Mouse (Mus musculus): ENCODE data around the gene Dscaml1.

The Dscaml1 gene

DNA sequence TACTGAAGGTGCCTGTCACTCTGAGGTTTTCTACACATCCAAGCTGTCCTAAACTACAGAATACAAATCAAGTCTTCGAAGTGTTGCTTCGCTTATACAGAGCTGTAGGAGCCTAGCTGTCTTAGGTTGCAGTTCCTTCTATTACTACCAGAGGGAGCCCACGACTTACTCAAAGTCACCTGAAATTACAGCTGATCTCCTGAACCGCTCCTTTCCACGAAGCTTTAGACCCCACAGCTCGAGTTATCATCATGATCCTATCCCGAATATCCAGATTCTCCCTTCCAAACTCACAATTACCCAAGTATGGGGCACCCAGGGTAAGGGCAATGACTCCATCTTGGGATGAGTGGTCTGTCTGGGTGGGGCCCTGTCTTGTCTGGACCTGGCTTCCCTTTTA lies 14.6 kb upstream of the Dscaml1 start:
- no peak for DNase-seq (ENCODE audit: low spot score)

DNA sequence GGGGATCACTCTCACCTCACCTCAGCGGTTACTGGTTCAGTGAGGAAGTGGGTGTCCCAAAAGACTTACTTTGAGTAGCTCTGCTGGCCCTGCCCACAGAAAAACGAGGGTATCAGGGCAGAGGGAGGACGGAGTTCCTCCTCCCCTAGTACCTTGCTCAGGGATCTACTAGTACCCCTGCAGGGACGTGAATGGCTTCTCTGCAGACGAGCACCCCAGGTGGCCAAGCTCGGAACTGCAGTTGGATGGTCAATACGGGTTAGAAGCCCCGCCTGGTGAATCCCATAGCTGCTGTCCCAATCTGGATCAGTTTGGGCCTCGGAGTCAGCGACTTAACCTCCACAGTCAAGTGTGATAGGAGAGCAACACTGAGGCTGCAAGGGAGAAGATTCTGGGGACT lies 14.1 kb upstream of the Dscaml1 start:
- peak; percentile 51 for DNase-seq (ENCODE audit: low spot score)

DNA sequence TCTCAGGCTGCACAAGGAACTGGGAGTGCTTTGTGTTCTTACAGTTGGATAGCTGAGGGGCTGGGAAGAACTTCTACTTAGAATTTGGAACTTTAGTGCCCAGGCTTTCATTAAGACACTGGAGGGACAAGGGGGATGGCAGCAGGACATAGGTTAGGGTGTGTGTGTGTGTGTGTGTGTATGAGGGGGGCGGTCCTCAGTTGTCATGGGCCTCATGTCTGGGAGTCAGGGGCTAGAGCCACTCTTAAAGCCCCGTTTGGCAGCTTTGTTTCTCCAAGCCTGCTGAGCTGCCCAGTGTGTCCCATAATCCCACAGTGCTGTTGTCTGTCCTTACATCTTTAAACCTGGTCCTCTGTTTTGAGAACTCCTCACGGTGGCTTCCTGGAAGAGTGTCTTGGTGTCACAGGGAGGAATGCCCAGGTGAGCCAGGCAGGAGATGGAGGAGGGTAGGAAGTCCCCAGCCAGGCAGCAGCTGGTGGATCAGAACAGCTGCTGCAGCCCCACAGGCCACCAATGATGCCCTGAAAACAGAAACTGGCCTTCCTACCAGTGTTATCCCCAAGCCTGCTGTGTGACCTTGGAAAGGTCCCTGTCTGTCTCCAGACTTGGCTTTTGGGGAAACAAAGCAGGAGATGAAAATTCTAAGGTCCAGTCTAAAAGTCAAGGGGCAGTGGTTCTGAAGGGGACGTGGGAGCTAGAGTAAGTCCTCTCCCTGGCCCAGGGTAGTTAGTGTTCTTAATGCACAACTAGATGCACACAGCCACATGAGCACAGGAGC lies 13.5 kb upstream of the Dscaml1 start:
- DNase-seq (ENCODE audit: low spot score): no peak

DNA sequence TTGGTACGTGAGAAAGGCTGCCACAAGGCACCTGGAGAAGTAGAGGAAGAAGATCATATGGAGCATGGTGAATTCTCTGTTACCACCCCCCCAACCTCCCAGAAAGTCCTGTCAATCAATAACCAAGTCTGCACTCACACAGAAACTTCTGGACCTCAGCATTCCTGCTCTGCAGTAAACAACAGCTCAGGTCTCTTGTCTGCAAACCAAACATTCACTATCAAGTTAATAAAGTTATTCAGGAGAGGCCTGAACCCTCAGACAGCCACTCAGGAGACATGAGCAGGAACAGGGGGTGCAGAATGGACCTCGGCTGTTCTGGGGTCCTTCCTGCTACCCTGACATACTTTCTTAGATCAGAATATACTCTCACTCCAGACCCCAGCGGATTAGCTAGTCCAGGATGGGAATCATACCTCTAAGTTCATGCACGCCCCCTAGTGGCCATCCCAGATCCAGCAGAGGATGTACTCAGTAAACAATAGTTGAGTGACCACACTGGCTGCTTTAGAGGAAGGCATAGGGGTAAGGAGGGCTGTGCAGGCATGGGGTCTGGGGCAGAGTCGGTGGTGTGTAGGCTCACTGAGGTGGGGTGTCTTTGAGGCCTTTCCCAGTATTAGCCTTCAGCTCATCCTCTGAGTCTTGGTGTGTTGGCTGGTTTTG lies 12.8 kb upstream of the Dscaml1 start:
- DNase-seq (ENCODE audit: low spot score): no peak

DNA sequence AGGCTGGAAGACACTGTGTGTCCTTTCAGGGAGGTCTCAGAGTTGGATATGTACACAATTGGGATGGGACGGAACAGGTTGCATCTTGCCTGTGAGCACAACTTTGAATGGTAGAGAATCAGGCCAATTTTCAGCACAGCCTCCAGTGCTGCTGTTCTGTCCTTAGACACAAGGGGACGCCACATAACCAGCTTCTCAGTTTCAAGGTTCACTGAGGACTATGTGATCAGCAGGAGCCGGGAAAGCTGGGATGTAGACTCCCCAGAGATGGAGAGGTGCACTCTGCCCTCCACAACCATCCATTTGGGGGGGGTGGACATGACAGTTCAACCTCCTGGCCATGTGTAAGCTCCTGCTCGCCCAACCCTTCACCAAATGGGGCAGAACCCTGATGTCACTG lies 10.5 kb upstream of the Dscaml1 start:
- DNase-seq (ENCODE audit: low spot score): no peak

DNA sequence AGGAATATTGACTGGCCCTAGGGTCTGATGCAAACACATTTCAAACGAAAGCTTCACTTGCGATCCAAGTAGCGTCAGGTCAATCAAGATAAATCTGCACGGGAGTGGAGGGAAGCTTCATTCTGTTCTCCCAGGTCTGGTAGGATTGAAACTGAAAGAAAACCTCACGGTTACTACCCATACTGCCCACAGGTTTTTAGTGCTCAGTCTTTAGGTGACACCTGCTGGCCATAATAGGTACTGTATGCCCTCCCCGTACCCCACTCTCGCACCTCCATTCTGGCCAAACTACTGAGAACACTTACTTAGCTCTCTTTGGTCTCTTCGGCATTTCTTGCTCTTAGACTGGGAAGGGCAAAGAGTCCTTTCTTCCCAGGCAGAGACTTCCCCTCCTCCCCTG lies 9.2 kb upstream of the Dscaml1 start:
- peak; percentile 35 for DNase-seq (ENCODE audit: low spot score)

DNA sequence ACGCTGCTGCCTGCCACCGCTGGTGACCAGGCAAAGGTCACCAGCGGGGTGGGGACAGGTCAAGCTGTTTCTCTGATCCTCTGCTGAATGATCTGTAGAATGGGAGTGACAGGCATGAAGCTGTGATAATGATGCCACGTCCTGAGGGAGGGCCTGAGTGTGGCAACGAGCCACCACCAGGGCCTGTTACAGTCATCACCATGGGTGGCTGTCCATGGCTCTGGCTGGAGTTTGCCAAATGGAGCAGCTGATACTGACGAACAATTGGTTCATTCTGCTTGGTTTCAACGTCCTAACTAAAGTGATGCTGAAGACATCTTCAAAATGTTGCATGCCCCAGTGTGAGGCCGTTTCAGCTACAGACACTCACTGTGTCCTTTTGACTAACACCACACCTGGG lies 8.2 kb upstream of the Dscaml1 start:
- no peak for DNase-seq (ENCODE audit: low spot score)

DNA sequence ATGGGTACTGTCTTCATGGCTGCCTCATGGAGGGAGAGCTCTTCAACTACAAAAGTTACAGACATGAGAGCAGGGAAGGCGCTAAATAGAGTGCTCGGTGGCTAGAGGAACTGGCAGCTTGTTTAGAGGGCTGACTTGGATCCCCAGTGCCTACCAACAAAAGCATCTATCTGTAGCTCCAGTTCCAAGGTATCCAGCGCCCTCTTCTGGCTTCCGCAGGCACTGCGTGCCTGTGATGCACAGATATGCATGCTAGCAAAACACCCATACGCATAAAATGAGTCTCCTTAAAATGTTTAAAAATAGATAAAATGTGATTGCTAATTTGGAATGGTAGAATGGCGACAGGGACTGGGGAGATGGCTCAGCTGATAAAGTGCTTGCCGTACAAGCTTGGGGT lies 5.2 kb upstream of the Dscaml1 start:
- DNase-seq (ENCODE audit: low spot score): no peak

DNA sequence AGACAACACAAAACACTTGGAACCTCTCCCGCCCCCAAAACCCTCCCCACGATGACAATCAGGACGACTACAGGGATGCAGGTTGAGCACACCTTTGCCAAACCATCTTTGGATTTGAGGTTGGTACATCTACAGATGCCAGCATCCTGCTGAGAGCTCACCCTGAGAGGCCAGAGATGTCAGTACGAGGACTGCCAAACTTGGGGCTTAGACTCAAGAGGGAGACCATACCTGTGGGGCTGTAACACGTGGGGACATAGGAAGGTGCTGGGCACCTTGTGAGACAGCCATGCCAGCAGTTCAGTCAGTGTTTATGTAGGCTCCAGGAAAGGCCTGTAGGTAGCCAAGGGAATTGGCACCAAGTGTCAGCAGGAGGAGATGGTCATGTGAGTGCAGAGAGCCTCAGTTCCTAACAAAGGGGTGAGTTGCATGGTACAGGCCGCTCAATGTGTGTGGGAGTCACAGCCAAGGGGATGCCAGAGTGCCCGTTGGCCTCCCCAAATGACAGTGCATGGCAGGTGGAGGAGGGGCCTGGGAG lies 3.6 kb upstream of the Dscaml1 start:
- DNase-seq (ENCODE audit: low spot score): no peak

DNA sequence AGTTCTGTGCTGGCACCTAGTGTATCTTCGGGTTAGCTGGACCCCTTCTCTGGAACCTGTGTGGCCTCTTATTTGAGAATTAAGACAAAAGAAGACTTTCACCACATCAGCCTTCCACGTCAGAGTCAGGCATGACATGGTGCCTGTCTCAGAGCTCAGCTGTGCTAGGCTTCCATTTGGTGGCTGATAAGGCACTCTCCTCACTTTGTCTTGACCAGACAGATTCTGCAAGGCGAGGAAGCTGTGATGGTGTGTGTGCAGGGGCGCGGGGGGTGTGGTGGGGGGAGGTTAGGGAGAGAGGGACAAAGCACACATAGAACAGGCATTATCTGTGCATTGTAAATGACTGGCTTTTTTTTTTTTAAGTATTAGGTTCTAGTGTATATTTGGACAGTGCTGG lies 3.0 kb downstream of the Dscaml1 start:
- DNase-seq (ENCODE audit: low spot score): no peak

DNA sequence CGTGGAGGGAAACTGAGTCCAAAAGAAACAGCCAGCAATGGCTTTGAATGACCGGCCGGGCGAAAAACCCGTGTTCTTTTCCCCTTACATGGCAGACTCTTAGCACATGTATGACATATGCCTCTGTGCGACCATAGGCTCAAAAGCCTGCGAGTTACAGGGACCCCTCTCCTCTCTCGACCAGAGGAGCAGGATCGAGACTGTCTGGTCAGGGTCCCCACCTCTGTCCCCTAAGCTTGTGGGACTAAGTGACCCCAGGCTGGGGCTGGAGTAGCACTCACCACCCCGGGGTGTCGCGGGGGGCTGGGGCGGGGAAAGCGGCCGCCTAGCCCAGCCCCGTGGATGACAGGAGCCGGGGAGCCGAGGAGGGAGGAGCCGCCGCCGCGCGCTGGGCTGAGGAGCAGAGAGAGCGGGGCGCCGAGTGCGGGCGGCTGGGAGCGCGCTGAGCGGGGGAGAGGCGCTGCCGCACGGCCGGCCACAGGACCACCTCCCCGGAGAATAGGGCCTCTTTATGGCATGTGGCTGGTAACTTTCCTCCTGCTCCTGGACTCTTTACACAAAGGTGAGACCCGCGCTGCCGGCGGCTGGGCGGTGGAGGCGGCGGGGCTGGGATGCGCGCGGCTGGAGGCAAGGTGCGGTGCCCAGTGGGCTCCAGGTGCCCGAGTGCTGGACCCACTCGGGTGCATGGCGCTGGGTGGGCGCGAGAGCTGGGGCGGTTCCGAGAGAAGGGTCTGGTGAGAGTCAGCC lies 3.7 kb downstream of the Dscaml1 start:
- DNase-seq (ENCODE audit: low spot score): no peak

DNA sequence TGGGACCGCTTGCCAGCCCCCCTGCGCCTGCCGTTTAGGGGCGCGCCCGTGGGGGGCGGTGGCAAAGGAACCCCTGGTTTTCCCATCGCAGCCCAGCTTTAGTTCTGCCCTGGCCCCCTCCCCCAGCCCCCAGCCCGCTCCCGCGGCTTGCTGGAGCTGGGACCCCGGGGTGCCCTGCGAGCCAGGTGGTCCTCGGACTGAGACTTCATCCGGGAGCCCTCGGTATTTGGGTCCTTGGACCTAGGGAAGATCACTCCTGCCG lies 4.2 kb downstream of the Dscaml1 start:
- no peak for DNase-seq (ENCODE audit: low spot score)

DNA sequence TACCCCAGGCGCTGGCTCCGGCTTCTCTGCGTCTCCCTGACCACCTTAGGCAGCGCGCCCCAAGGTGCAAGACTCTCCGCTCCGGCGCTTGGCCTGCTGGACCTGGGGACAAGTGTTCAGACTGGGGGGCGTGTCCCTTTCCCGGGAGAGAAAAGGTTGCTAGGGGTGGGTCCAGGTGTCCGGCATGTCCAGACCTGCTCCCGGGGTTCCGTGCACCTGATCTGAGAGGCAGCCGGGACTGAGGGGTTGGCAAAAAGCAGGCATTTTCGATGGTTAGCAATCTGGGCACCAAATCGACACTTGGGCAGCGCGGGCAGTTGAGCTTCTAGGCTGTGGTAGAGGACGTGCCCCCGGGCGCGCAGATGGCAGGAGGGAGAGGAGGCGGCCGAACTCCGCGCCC lies 4.7 kb downstream of the Dscaml1 start:
- no peak for DNase-seq (ENCODE audit: low spot score)

DNA sequence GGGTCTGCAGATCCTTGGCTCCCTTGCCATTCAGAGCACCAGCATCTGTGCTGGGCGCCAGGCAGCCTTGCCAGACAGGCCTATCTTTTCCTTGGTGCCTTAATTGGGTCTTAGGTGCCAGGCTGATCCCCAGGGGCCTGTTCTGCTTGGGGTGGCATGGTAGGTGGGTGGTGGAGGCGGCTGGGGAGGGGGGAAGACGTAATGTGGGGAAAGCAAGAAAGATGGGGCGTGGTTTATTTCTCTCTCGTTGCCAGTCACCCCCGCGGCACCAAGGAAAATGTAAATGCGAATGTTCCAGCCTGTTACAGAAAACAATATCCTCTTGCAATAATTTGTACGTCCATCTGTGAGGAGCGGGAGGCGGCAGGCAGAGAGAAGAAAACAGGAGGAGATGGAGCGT lies 6.2 kb downstream of the Dscaml1 start:
- DNase-seq (ENCODE audit: low spot score): no peak

DNA sequence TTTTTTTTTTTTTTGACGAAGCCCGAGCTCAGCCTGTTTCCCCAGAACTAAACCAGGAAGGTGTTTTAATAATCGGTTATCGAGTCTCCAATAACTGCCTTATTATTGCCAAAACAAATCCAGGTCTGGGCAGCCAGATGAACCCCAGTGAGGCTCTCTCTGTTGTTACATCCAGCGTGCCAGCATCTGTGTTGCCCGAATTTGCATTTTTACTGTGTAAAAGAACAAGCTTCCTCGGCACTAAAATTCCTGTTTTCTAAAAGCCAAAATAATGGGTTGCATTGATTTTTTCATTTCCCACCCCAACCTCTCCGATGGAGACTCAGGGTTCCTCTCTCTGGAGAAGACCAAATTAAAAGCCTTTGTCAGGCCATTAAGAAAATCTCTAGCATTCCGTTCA lies 6.7 kb downstream of the Dscaml1 start:
- no peak for DNase-seq (ENCODE audit: low spot score)

DNA sequence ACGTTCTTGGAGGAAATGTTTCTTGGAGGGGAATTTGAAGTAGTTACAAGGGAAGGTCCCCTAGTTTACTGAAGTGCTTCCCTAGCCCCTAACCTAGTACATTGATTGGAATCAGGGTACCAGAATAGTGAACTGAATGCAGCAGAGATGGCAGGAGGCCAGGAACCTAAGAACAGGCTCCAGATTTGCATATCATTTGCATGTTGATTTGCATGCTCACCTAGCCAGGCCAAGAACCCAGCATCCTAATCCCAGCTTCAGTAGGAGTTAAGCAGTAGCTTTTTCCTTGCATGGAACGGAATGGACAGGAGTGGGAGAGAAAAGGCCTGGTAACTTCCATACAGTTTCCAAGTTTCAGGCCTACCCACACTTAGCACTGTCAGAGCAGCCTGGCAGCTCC lies 7.7 kb downstream of the Dscaml1 start:
- DNase-seq (ENCODE audit: low spot score): no peak

DNA sequence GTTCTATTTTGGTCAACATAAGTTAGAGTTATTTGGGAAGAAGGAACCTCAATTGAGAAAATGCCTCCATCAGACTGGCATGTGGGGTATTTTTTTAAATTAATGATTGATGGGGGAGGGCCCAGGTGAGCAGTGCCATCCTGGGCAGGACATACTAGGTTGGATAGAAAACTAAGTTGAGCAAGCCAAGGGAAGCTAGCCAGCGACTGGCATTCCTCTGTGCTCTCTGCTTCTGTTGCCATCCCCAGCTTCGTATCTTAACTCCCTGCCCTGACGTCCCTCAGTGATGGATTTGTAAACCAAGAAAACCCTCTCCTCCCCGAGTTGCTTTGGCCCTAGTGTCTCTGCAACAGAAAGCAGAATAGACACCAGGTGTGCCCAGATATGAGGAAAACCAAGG lies 12.6 kb downstream of the Dscaml1 start:
- DNase-seq (ENCODE audit: low spot score): no peak

DNA sequence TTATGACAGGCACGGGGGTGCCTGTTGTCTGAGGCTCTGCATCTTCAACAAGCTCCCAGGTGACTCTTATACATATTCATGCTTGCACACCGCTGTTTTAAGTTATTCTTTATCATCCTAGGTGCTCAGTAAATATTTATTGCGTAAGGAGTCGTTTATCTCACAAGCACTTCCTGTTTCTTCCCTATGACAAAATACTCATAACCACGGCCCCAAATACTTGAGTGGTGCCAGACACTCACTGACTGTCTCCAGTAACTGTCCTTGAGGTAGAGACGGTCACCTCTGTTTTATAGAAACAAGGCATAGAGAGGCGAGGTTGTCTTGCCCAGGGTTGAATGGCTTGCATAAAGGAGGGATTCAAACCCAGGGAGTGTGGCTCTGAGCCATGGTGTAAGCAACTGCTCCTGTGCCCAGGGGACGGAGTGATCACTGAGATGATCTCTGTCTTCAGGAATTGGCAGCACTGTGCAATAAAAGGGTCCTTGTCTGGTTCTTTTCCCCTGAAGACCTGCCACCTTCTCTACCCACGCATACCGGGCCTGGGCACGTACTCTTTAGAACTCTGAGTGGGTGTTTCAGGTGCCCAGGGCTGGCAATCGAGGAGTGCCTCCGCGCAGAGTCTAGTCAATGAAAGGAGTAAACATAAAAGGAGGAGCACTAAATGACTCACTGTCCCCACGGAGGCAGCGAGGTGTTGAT lies 13.8 kb downstream of the Dscaml1 start:
- DNase-seq (ENCODE audit: low spot score): no peak

DNA sequence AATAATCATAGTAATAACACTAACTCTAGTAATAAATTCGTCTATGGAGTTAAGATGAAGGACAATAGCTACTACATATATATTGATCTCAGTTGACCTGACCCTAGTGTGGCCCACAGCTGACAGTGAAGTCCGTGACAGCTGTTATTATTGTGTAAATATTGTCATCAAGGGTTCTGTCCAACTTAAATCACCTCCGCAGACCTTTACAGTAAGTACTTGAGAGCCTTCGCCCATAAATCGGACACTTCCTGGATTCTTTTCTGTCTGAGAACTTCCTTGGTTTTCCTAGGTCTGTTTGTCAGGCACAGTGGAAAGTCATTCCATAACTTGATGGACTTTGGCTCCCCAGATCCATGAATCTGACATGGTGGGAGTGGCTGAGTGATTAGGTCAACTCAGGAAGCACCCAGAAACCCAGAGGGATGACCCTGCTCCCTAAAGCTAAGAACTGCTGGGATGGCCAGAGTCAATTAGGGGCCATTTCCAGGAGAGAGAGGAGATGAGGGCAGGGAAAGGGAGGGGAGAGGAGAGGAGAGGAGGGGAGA lies 17.9 kb downstream of the Dscaml1 start:
- DNase-seq (ENCODE audit: low spot score): no peak

DNA sequence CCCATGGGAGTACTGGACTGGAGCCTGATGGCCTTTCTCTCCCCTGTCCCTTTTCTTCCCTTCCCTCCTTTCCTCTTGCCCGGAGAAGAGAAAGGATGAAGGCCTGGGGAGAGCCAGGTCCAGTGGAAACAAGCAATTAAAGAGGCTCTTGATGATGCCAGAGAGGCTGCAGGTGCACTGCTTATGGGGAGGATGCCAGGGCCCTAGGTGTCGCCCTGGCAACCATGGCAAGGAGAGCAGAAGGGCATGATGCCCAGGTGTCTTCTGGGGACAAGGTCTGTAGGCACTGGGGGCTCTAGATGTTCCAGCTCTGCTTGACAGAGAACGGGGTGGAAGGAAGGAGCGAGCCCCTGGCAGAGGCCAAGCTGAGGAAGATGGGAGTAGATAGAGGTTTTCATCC lies 23.2 kb downstream of the Dscaml1 start:
- no peak for DNase-seq (ENCODE audit: low spot score)

DNA sequence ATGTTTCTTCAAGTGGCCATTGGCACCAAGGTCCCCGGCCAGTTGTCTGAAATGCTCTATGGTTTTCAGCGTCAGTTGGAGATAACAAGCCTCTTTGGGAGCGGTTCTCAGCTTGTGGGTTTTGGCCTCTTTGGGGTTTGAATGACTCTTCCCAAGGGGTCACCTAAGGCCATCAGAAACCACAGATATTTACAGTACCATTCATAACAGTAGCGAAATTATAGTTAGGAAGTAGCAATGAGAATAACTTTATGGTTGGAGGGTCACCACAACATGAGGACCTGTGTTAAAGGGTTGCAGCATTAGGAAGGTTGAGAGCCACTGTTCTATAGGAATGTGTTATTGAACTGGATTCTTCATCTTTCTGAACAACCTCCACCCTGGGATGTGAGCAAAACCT lies 24.9 kb downstream of the Dscaml1 start:
- no peak for DNase-seq (ENCODE audit: low spot score)

DNA sequence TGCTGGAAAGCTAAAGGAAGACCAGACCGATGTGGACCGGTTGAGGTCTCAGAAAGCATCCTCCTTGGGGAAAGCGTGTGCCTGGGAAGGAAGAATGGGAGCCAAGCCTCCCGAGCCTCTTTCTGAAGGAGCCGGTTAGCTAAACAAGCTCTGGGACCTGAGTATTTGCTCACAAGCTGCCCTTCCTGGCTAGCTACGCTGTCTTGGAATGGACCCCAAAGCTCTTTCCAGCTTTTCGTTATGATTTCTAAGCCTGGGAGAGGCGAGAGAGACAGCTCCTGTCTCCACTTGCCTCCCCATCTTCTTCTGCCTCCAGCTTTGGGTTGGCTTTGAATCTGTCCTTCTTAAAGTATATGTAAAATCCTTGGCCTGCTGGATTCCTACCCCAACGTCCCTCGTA lies 27.6 kb downstream of the Dscaml1 start:
- DNase-seq (ENCODE audit: low spot score): no peak
